Mouse (Mus musculus) forebrain, embryonic 10.5 days (tissue): ENCODE data around the gene Gabrr2. TPM values are rescaled to one million over a fixed set of nuclear protein-coding genes. Genes with fewer than 3 reads are reported as not detected.

Source experiments
- DNase-seq: peaks from one replicate; pipeline ENCODE4 v3.0.0-alpha.2; 2017; ENCODE audit warnings: low spot score; ENCODE audit errors: extremely low spot score
- H3K27ac ChIP-seq: fragments of 300-500 bp; sonication (generic); 2 replicates; pipeline ENCODE4 v1.5.1; 2016; ENCODE audit warnings: mild to moderate bottlenecking
- H3K27me3 ChIP-seq: fragments of 300-500 bp; sonication (generic); 2 replicates; pipeline ENCODE4 v1.6.1; 2016; ENCODE audit warnings: mild to moderate bottlenecking; ENCODE audit not compliant: poor library complexity, severe bottlenecking
- H3K36me3 ChIP-seq: fragments of 300-500 bp; sonication (generic); replicated peaks from 2 replicates; pipeline ENCODE4 v1.6.1; 2016; ENCODE audit warnings: mild to moderate bottlenecking, moderate library complexity
- H3K4me1 ChIP-seq: fragments of 300-500 bp; sonication (generic); 2 replicates; pipeline ENCODE4 v1.6.1; 2016
- H3K4me3 ChIP-seq: fragments of 300-500 bp; sonication (generic); 2 replicates; pipeline ENCODE4 v1.5.1; 2016; ENCODE audit warnings: mild to moderate bottlenecking, moderate library complexity
- H3K9me3 ChIP-seq: fragments of 300-500 bp; sonication (generic); 2 replicates; pipeline ENCODE4 v1.6.1; 2016; ENCODE audit warnings: mild to moderate bottlenecking, moderate library complexity
- WGBS: fragments of 180-500 bp; shearing (Covaris S2); methylation state at CpG from one replicate; pipeline ENCODE4 v1.1.7; 2016; 5-methylcytosine and 5-hydroxymethylcytosine counted together
- polyA plus RNA-seq: library from polyadenylated mRNA; unstranded; fragments of >200 nt; fragmentation: Nextera tagmentation; extraction: Ambion mirVana; gene quantifications from 2 replicates; pipeline ENCODE4 v1.2.1, GENCODE M21; 2016

Gene Gabrr2
- polyA plus RNA-seq, 1 experiment from 2014 or later: 0.61 TPM

GRCm38 (mm10) chr4:33125409-33126084, 62.7 kb downstream of the Gabrr2 start:
- WGBS: 80% methylated on average over 10 of the region's 10 CpGs
- Histone ChIP-seq H3K27me3 (no peaks in the 10 kb centered on the region), H3K27ac (no peak overlapping the region), H3K36me3 (no peaks in the 10 kb centered on the region), H3K9me3 (no peaks in the 10 kb centered on the region), H3K4me3 (no peak overlapping the region), H3K4me1 (0 out of 2 replicates have a peak, but pooled peaks cover 3% of the 10 kb centered on the region)
- no peak for DNase-seq

GRCm38 (mm10) chr4:33132221-33132620, 69.4 kb downstream of the Gabrr2 start, which contains the start of gene Gabrr1:
Gene Gabrr1 (plus strand): TSS chr4:33132521.
- H3K4me3 ChIP-seq: no peak within 1 kb of the TSS
- no peaks in the 10 kb centered on the region for H3K36me3 ChIP-seq
- H3K9me3 ChIP-seq: no peaks in the 10 kb centered on the region
- H3K27ac ChIP-seq: no peak within 1 kb of the TSS
- 76% methylated on average over 11 of the region's 11 CpGs for WGBS
- DNase-seq: no peak
- H3K4me1 ChIP-seq: no peaks in the 10 kb centered on the region
- no peaks in the 10 kb centered on the region for H3K27me3 ChIP-seq

Other genes with a start within 250 kb of the Gabrr2 start
- 11.9 and 12.4 TPM in 2 replicates for gene Ankrd6, start 112.2 kb upstream of the Gabrr2 start, polyA plus RNA-seq
- 25.6 and 26.9 TPM in 2 replicates for gene Rragd, start 80.0 kb upstream of the Gabrr2 start, polyA plus RNA-seq
- 46.1 and 46.8 TPM in 2 replicates for gene Ube2j1, start 31.6 kb upstream of the Gabrr2 start, polyA plus RNA-seq
- gene Gabrr1, start 69.5 kb downstream of the Gabrr2 start, polyA plus RNA-seq: 0.09 TPM in 1 of 2 replicates, not detected in the other
- gene Pm20d2, start 126.7 kb downstream of the Gabrr2 start, polyA plus RNA-seq: 1.1 and 1.2 TPM in 2 replicates
- 4.1 and 4.2 TPM in 2 replicates for gene Srsf12, start 146.0 kb downstream of the Gabrr2 start, polyA plus RNA-seq
- 51.6 and 56.2 TPM in 2 replicates for gene Pnrc1, start 227.2 kb downstream of the Gabrr2 start, polyA plus RNA-seq
- 33.2 and 34.8 TPM in 2 replicates for gene Rngtt, start 247.3 kb downstream of the Gabrr2 start, polyA plus RNA-seq